Mouse (Mus musculus) embryo, embryonic 10.5 days (tissue): ENCODE measurements around the gene Dgkb.

ENCODE experiments used
- DNase-seq: peaks from one replicate; pipeline ENCODE4 v3.0.0-alpha.2; 2015; ENCODE audit warnings: low spot score

Dgkb gene

GRCm38 (mm10) chr12:38596416-38597062, 779.0 kb downstream of the Dgkb start:
- peak; percentile 57 for DNase-seq

DNA sequence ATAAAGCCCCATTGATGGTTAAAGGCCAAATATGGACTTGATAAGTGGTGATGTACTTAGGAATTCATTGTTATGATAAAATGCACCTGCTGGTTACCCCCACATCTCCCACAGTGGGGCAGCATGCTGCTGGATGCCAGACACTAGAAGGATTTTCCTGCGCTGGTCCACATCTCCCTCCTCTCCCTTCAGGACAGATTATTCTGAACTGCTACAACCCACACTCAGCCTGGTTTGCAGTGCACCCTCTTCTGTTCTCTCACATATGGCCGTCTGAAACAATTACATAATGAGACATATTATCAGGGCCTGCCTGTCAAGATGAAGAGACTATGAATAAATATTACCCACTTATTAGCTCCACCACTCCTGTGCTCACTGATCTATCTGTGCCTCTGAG, 780.6 kb downstream of the Dgkb start:
- DNase-seq, result no peak

GRCm38 (mm10) chr12:38600165-38600845, 782.8 kb downstream of the Dgkb start:
- no peak for DNase-seq

DNA sequence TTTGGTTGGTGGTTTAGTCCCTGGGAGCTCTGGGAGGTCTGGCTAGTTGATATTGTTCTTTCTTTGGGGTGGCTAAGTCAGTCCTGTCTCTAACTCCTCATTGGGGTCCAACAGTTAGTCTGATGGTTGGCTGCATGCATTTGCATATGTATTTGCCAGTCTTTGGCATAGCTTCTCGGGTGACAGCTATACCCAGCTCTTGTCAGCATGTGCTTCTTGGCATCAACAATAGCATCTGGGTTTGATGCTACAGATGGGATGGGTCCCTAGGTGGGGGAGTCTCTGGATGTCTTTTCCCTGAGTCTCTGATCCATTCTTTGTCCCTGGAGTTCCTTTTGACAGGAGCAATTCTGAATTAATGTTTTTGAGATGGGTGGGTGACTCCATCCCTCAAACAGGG, 790.6 kb downstream of the Dgkb start:
- no peak for DNase-seq

DNA sequence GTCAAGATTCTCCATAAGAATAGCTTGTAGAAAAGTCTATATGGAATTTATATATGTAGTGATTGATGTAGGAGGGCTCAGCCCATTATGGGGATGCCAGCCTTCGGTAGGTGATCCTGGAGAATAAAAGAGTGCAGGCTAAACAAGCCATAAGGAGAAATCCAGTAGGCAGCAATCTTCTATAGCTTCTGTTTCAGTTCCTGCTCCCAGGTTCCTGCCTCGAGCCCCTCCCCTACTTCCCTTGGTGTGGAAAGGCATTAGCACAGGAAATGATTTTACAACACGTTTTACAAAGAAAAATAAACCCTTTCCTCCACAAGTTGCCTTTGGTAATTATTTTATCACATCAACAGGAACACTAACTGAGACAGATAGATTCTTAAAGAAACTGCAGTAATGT, 850.7 kb downstream of the Dgkb start:
- DNase-seq, result no peak
